Mouse (Mus musculus) cerebellum, postnatal 4 days (tissue): ENCODE measurements at regions not wholly inside any gene's neighbourhood (a gene's known extent, or its start where the extent isn't known, plus 50 kb on each side); places are given as distances from the start of the nearest gene placed in this dataset.

Source experiments
- DNase-seq, 2 experiments: peaks; one replicate each; pipeline ENCODE4 v3.0.0; 2022; ENCODE audit warnings: low spot score in 2 of 2, mixed read lengths in 1 of 2

DNA sequence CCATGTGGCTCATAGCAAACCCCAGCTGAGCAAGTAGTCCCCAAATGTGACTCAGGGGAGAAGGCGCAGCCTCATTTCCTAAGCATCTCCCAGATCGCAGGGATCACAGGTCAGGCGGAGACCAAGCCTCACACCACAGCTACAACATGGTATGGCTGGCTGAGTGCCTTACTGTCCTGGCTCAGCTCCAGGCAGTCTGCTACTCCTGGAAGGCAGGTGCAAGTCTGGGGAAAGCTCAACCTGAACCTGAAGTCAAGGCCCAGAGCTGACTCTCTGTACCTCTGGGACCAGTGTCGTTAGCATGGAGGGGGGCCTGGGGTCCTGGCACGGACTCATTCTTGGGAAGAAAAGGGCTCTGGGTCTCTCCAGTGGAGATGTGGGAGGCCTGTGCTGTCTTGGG lies 113.0 kb upstream of the A530016L24Rik start:
- DNase-seq = peak; percentile 6 to 24

DNA sequence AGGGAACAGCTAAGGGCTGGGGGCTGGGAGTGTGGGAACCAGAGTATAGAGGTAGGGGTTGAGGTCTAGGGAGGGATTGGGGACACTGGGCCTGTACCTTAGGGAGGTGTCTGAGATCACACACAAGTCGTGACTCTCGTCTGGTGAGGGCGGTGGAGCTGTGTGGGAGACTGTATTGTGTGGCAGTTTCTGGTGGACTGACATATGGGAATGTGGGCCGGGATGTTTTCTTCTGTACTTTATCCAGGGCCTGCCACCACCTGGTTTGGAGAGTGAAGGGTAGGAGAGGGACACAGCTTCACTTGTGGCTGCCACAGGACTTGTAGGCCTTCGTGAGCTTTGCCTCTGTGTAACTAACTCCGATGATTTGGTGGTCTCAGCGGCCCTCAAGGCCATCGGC lies 112.5 kb upstream of the A530016L24Rik start:
- DNase-seq = peak in 1 of 2 experiments; percentile 9

DNA sequence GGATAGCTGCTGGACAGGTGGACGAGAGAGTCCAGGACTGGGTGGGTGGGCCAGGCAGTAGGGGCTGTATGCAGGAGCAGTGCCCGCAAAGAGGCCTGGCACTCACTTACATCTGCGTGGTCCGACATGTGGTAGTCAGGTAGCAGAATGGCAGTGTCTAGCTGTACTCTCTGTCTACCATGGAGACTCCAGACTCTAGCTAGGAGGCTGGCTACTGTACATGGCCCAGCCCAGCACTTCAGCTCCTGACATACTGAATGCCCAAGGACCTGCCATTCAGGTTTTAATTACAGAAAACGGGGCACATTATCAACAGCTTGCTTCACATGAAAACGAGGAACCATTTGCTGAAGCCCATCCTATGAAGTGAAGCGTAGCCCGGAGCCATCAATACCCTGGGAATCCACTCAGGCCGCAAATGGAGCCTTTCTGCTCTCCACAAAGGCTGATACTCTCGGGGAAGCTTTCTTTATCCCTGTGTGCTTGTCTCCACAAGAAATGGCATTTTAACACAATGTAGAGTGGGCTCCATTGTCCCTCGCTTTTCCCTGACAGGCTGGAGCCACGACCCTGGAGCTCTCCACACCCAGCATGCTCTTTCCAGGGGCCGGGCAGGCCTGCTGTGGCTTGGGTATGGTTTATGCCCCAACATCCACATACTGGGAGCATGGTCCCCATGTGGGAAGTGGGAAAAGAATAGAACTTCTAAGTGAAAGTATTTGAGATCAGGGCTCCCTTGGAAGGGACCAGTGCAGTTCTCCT lies 110.6 kb upstream of the A530016L24Rik start:
- DNase-seq = no peak

DNA sequence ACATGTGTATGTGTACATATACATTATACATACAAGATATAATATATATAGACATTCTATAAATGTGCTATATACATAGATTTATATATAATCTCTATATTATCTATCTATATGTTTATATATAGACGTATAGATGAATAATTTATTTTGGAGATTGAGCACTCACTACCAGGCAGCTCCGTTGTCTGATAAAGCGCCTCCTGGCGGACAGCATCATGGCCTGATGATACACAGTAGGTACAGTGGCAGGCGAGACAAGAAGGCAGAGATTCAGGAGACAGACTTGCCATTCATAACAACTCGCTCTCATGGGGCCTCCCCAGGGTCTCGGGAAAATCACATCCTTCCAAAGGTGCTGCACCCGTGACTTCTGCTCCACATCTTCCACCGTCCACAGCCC lies 101.4 kb upstream of the A530016L24Rik start:
- no peak for DNase-seq

DNA sequence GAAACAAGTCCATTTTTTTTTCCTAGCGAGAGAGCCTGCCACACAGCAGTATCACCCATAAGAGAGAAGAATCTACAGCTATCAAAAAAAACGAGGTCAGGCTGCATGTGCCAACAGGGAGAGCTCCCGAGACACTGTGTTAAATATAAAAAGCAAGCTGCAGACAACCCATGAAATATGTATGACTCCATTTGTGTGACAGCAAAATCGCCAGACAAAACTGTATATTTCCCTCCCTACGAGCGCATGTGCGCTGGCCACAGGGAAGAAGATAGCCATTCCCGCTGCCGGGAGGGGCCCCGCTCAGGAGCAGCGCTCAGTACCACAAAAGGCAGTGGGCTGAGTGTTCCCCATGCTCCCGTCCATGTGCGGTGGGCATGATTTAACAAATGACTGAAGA lies 93.3 kb upstream of the A530016L24Rik start:
- no peak for DNase-seq

DNA sequence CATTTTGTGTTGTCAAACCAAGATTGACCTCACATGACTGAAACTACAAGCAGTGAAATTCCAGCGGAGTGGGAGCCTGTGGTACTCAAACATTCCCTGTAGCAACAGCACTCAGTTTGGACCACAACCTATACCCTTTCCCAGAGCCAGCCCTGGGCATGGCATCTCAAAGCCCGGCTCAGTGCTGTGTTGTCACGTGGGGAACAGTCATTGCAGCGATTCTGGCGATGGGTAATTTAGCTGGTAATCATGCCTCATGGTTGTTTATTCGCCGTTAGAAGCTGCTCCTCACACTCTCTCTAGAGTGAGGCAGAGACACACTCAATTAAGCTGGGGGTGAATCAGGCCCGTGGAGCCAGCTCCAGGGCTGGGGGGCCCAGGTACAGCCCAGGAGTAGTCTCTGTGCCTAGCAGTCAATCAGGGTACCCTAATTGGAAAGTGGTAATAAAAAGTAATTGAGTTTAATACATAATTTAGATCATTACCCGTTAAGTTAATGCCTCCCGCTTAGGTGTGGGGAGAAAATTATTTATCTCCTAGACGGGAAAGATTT lies 85.5 kb upstream of the A530016L24Rik start:
- no peak for DNase-seq

DNA sequence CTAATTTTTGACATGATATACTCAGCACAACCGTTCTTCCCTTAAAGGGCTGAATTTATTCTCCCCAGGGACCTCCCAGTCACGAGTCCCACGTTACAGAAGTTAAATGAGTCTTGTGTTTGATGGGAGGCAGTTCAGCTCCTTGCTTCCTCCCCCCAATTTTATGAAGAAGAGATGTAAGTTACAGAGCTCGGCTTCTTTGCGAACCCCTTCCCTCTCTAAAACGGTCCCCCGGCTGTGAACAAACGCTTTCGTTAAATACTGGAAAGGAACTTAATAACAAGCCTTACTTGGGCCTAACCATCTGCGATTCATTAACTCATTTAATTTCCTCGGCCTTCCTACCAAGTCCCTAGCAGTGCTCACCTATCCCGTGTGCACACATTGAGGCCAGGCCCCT lies 84.9 kb upstream of the A530016L24Rik start:
- DNase-seq = no peak

DNA sequence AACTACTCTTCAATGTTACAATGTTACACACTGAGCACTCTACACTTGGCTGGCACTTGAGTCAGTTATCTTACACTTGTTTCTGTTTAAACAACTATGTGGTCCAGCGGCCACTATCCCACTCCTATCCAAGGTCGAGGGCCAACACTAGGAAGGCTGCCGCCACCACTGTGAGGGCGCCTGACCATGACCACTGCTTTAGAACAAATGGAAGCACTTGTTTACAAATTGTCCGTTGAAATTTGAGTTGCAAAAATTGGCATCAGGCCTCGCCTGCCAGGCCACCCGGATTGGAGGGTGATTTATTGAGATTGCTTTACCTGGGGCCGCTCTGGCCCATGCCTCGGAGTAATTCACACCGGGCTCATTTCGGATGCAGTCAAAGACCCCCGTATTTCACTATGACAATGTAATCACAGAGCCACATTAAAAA lies 83.5 kb upstream of the A530016L24Rik start:
- no peak for DNase-seq

DNA sequence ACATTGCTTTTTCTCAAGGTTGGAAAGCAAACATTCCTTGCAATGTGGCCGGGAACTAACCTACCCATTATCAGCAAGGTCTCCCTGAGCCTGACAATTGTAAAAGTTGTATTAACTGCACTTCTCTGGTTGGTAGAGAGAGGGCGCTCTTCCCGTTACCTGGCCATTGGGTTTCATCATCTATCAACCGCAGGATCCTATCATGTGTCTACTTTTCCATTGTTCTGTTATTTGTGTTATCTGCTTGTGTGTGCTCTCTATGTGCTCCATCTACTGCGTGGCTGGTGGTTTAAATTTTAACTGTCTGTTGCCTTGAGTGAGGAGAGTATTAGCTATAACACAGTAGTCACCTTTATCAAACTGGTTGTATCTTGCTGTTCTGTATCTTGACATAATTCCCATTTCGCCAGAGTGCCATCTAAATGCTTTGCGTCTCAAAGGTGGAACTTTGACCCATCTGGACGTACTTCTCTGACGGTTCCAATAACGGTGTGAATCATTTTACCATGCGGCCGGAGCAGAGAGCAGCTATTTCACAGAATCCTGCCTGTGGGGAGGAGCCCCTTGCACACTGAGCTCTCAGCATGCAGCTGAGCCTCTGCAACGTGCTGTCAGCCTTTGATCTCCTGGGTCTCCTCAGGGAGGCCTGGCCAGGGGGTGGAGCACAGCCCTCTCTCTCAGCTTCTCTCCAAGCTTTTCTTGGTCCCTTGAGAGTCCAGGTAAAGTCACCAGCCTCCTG lies 77.5 kb upstream of the A530016L24Rik start:
- no peak for DNase-seq

DNA sequence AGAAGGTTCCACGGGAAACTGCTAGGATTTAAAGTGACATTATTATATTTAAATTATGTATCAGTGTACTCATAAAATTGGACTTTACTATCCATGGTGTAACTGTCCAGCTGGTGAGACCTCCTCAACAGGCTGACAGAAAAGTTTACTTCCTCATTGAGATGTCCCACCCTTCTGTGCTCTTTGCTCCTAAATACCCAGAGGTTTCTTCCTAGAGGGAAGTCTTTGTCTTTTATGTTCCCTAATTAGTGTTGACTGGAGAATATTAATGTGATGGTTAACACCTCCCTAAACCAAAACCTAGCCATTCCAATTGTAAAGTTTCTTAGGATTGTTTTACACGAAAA lies 76.9 kb upstream of the A530016L24Rik start:
- DNase-seq = no peak

DNA sequence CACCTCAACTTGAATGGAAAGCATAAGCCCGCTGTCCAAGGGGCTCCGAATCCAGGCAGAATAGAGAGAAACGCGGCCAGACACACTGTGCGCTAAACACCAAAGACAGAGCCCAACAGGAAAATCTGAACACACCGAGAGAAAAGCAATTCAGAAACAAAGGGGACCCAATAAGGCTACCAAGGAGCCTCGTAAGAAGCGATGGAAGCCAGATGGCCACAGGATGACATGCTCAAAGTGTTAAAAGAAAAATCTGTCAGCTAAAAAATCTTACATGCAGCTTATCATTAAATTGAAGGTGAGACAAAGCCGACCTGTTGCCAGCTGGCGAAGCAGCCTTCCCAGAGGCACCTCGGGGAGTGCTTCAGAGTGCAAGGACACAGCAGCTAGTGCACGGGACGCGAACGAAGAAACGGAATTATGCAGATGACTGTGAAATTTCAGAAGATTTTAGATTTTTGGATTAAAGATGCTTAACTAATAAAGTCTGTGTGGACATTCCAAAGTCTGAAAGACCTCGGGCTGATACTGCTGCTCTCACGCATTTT lies 73.2 kb upstream of the A530016L24Rik start:
- DNase-seq = no peak

DNA sequence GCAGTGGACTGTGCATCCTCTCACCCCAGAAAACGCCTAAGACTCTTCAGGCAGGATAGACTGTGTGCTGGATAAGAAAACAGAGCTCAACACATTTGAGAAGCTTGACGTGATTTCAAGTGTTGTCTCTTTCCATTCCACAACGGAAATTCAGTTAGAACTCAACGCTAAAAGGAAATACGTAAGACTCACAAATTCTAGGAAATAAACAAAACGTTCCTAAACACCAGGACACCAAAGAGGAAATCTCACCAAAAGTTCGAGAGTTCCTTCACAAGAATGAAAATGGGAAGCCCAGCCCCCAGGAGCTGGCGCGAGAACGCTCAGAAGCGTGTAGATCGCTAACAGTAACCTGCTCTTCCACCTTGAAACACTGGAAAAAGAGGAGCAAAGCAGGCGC lies 72.7 kb upstream of the A530016L24Rik start:
- DNase-seq = no peak

DNA sequence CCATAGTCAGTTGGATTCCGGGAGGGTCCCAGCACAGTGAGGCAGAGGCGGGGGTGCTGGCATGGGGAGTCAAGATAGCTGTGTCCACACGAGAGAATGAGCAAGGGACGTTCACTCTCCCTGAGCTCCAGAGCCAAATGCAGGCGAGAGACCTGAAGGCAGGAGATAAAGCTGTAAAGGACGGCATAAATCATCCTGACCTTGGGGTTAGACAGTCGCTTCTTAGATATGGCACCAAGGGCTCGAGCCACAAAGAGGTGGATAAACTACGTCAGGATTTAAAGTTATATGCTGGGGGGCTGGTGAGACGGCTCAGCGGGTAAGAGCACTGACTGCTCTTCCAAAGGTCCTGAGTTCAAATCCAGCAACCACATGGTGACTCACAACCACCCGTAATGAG lies 70.6 kb upstream of the A530016L24Rik start:
- no peak for DNase-seq

DNA sequence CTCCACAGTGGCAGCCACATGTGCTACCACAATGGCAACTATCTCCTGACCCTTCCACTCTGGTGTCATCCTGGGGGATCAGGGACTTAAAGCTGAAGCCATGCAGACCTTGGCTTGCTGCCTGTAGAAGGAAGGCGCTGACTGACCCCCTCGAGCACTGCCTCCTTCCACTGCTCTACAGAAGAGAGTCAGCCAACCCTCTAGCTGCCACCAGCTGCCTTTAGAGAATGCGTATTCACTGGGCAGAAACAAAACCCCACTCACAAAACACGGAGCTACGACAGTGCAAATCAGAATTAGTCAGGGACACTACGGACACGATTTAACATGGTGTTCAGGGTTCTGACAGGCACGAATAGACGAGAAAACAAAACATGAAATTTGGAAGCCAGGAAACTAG lies 67.1 kb upstream of the A530016L24Rik start:
- no peak for DNase-seq

DNA sequence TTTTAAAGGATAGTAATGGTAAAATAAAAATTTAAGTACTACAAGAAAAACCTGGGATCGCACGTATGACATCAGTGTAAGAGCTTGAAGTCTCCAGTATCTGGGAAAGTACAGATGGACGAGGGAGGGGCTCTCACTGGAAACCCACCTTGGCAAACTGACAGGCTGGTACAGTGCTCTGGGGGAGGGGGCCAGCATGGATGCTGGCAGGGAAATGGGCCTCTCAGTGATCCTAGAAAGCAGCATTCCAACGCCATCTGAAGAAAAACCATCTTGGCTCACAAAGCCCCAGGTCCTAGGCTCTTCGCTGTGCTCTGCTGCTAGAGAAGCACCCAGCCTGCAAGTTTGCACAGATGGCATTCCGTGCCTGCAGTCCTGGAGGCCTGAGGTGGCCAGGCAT lies 65.1 kb upstream of the A530016L24Rik start:
- DNase-seq = no peak

DNA sequence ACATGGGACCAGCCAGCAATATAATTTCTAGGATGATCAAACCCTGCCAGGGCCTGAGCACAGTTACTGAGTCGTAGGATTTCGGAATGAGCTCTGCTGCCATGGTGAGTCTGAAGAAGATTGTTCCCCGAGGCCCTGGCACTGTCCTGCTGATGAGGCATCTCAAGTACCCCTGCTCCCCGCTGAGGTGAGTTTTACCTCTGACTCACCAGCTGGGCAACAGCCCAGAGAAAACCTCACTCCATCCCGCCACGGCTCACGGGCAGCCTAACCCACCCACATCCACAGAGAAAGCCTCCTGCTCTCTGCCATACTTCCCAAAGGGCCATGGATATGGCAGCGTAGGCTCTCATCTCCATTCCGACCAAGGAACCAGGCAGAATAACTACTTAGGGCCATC lies 62.6 kb upstream of the A530016L24Rik start:
- no peak for DNase-seq

DNA sequence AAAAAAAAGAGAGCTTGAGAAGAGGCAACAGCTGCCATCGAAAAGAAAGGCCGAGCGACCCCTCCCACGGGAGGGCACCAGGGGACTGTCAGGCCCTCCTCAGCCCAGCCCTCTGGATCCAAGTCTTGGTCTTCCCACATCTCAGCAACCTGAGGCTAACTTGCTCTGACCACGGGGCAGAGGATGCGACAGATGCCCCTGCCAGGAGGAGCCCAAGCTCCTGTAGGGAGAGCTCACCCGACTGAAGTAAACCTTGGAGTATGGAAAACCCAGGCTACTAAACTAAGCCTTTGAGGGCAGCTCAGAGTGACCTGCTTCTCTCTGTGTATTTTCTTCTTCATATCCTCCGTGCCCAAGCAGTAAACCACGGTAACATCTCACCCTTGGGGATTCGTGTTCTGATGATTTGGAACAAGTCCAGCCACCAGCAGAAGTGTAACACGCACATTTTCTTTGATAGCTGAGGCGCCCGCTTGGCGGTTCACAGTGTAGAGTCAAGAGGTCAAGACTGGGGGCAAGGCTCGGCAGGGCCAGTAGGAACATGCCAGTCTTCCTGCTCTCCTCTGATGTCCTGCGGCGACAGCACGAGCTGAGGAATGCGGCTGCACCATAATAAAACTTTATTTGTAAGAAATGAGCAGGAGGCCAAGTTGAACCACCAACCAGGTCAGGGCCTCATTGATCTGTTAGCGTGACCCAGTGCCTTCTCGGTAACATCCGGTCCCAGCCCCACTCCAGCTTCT lies 59.0 kb upstream of the A530016L24Rik start:
- DNase-seq = no peak

DNA sequence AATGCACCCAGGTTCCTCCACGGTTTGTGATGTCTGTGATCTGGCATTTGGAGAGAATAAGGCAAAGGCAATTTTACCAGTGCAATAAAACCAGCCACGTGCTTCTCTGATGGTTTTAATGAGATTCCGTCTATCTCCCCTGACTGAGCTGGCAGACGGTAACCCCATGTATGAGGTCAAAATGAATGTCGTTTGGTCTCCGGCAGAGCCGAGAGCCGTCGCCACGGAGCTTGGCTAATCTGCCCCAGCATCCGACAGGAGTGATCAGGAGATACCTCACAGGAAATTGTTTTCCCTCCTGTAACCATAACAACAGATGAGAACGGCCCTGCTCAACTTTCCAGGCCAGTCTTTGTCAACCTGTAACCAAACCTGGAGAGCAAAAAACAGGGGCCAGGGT lies 55.9 kb upstream of the A530016L24Rik start:
- no peak for DNase-seq

DNA sequence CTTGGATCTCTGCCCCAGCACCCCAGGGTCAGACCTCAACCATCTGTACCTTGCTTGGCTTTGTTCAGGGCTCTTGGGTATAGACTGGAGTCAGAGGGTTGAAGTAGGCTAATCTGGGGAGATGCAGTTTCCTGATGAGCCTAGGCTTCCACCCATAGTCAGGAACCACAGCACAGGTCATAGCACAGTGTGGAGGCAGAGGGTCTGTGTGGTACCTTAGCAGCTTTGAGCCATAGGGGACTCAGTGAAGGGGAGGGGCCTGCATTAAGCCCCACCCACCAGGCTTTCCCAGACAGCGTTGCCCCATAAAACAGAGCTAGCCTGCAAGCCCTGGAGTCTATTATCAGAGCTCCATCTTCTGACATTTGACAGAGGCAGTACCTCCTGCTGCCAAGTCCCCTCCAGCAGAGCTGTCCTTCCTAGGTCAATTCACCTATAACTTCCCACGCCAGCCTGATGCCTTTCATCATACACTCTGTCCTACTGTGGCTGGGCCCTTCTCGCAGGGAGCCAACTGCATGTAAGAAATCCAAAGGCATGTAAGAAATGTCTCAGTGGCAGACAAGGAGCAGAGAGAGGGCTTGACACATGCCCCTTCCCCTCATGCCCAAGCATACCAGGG lies 54.5 kb upstream of the A530016L24Rik start:
- no peak for DNase-seq

DNA sequence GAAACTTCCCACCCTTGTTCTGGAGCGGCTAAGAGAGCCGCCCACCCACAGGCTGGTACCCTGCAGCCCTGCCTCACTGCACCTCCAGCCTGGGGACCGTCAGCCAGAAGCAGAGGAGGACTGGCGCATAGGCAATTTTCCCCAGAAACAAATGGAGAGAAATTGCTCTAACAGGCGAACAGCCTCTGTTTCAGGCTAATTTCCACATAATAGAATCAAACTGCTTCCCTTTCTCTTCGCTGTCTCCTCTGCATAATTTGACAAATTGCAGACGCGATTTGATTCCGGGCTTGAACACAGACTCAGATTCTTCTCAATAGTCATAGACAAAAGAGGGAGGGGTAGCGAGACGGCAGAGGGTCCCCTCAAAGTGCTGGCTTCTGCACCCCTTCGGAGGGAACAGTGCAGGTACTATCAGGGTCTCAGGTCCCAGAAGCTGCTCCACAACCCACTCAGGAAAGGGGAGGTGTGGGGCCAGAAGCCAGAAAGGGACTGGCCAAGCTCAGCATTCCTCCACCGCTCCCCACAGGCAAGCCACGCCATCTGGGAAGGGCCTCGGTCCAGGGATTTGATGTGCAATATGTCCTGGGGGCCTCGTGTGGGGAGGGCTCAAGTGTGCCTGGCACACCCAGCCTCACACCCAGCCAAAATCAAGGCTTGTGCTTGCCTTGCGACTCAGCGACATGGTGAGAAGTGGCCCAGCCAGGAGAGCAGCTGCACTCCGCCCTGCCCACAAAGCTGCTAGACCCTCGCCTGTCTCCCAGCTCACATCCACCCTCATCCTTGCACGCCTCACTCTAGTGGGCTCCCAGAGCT lies 53.7 kb upstream of the A530016L24Rik start:
- DNase-seq = peak in 1 of 2 experiments; percentile 64

DNA sequence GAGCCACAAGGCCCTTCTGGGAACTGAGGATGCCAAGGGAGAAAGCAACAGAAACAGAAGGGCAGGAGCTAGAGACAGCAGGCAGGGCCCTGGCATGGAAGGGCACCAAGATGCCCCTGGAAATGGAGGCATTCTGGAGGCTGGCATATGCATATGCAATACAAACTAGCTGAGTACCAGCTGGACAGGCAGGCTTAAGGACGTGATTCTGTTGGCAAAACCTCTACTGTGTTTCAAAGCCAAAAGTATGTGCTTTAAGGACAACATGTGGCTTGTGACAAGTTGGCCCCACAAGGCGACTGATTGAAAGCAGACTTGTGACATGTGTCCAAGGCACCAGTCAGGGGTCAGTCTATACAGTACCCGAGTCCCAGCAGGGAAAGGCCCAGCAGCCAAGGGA lies 52.2 kb upstream of the A530016L24Rik start:
- DNase-seq = peak in 1 of 2 experiments; percentile 52
